Mouse (Mus musculus): ENCODE results near the gene Nefh.

The Nefh gene

DNA sequence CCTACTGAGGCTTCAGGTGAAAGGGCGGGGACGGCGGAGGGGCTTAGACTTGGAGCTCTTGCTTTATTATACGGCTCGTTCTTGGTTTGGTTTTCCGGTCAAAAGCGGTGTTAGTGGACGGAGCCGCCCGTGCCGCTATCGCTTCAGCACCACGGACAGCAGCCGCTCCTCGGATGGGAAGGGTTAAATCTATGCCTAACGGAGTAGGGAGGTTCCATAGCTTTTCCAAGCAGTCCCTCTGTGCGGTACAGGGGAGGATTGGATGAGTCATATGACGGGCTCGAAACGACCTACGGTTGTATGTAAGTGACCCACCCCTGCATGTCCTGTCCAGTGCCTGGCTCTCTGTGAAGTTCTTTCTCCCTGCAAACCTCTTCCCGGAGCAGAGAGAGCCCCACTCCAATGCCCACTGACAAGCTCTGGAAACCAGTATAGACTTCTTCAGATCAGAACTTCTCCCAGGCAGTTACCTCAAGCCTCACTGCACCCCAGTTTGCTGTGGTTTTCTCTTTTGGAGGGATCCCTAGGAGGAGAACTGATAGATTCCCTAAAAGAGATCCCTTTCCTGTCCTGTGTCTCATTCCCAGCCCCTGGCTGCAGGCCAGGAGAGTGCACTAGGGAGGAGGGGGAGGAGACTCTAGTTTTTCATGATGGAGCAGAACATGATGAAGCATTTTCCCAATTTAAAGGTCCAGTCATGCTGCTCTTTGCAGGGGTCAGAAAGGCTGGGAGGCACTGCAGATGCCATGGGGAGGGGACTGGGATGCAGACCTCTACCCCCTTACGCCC is 1.6 kb upstream of the Nefh start:
- peak; percentile 84 for DNase-seq

DNA sequence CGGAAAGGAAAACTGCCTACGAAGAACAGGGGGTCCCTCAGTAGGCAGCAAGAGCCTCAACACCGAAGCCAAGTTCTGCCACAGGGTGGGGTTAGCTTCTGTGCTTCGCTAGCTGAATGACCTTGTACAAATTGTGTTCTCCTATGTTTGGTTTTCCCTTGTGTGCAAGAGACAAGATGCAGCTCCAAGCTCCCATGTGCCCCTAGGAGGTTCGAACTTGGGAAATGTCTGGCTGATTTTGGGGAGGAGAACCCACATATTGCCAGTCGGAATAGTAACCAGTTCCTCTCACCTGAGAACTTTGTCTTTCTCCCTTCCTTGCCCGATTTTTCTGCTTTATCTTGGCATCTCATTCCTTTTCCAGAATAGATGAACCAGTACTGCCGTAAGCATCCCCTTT is 928 bp upstream of the Nefh start:
- no peak for DNase-seq

DNA sequence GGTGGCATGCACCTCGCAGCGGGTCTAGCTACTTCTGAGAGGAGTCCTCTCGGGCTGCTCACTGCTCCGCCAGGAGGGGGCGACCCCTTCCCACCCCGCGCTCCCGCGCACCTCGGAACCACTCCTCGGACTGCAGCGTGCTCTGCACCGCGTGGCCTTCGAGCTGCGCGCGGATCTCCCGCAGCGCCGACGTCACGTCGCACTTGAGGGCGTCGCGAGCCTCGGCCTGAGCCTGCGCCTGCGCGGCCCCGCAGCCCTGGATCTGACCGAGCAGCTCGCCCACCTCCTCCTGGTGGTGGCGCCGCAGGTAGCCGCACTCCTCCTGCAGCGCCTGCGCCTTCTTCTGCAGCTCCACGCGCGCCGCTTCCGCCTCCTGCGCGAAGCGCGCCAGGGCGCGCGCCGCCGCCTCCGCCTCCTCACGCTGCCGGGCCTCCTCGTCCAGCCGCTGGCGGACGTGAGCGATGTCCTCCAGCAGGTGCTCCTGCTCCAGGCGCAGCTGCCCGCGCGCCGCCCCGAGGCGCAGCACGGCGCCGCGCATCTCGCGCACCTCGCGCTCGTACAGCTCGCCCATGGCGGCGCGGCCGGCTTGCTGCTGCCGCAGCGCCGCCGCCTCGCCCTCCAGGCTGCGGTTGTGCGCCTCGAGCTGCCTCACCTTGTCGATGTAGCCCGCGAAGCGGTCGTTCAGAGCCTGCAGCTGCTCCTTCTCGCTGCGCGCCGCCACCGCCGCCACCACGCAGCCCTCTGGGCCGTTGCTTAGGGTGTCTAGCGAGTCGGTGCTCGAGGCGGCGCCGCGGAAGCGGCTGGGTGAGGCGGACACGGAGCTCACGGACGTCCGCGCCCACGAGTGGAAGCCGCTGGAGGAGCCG is 684 bp downstream of the Nefh start:
- DNase-seq, result peak; percentile 74

DNA sequence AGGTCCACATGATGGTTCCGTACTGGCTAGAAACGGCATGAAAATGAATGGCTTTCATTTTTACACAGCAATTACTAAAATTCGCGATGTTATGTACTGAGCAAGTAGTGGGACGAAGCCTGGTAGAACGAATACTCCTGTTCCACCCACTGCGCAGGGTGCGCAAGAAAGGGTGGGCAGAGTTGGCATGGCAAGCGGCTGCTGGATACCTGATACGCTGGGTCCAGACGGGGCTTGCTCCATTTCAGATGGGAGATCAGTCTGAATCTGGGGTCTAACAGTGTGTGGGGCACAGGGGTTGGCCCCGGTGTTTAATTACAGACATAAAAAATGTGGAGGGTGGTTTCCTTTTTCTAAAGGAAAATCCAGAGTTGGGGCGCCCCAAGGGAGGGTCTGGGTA is 1.3 kb downstream of the Nefh start:
- DNase-seq, result no peak

DNA sequence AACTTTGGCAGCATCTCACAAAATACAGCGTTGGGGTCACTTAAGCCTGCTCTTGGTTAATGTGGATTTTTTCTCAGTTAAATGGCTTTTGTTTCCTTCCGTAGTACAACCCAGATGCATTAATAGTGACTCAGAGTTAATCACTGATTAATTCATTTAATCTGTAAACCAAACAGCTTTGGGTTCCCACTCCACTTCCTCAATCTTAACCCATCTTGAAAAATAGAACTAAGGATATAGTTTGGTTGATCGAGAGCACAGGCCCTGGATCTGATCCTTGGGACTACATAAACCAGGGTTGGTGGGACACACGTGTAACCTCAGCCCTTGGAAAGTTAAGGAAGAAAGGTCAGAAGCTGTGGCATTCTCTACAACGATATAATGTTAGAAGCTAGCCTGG is 11.6 kb downstream of the Nefh start:
- no peak for DNase-seq

DNA sequence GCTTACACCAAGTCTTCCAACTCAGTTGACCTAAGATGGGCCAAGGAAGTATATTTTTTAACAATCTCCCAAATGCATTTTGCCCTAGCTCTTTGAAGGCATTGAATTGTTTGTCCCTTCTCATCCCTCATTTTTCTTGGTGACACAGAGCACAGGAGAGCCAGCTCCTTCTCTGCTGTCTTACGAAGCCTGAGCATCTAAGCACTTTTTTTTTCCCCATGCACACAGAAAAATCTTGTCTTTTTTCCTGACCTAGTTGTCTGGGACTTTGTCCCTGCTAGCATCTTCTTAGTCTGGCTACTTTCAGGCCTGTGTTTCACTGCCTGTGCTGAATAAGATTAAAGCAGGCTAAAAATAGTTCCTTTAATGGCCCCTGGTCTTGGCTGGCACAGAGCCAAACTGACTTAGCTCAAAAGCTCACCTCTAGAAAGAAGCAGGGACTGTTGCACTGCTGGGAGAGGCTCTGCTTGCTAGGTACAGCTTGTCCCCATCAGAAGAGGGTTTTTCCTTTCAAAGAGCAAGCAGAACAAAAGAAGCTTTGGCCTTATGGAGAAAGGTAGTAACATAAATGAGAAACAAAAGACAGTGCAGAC is 16.8 kb downstream of the Nefh start:
- peak; percentile 39 for DNase-seq

DNA sequence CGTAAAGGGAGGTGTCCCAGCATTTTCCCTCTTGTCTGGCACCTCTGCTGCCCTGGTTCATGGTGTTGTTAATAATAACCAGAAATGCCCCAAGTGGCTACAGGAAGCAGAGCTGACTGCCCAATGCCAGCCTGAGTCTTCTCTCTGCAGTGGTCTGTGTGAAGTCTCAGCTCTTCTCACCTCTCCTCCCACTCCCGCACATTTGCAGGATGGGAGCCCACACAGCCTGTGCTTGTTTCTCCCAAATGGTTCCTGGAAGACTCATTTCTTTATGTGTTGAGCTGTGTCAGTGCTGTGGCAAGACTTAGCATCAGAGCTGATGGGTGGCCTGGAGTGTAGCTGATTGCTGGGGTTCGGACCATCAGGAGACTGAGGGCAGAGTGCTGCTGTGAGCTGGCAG is 20.6 kb downstream of the Nefh start:
- DNase-seq, result no peak

DNA sequence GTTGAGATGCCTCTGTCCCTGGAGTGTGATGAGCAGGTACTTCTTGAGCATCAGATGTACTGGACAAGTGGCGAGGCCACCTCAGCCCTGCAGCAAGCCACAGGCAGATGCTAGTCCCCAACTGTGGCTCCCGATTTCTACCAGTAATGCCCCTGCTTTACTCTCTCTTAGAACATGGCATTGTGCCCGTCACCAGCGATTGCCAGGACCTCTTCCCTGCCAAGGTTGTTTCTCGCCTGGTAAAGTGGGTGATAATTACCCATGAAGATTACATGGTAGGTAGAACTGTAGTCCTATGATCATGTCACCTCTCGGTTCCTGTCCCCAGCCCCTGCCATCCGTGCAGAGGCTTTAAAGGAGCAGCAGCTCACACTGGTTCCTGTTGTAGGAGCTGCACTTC is 26.1 kb downstream of the Nefh start:
- no peak for DNase-seq

DNA sequence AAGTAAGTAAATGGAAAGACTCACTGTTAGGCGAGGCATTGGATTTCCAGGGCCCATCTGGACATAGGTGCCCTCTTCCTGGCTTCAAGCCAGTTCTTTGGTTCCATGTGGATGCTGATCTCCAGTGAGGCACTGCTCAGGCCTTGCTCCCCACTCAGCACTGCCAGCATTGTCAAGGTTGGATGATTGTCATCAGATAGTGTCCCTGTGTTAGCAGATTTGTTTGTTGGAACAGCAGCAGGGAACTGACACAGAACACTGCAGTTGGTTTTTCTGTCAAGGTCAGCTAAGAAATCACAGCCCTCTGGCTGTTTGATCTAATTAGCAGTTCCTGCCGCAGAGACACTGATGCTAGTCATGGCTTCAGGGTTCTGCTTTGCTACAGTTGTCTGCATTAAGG is 26.6 kb downstream of the Nefh start:
- DNase-seq, result no peak

DNA sequence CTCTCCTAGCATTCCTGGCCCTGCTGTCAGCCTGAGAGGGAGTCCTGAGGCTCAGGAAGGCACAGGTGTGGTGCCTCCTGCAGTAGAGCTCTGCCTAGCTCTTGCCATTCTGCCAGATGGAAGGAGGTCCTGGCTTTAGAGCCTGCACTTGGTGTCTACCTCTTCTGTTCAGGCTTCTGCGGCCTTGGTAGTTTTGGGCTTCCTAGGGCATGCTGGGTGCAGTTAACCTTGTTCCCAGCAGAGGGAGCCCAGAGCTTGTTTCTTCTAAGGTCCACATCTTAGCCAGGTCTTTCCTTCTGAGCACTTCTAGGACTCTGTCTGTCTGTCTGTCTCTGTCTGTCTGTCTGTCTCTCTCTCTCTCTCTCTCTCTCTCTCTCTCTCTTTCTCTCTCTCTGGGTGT is 31.8 kb downstream of the Nefh start:
- peak; percentile 70 for DNase-seq

DNA sequence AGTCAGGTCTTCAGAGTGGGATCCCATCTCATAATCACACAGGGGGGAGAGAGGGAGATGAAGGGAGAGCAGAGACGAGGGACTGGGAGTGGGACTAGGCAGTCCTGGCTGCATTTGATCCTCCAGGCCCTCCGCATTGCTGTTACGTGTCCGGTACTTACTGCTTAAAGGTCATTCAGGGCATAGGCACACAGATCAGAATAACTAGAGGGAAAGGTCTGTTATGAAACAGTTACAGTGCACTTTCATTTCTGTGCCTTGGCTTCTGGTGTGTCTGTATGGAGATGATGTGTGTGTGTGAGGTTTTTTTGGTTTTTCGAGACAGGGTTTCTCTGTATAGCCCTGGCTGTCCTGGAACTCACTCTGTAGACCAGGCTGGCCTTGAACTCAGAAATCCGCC is 41.6 kb downstream of the Nefh start:
- no peak for DNase-seq

DNA sequence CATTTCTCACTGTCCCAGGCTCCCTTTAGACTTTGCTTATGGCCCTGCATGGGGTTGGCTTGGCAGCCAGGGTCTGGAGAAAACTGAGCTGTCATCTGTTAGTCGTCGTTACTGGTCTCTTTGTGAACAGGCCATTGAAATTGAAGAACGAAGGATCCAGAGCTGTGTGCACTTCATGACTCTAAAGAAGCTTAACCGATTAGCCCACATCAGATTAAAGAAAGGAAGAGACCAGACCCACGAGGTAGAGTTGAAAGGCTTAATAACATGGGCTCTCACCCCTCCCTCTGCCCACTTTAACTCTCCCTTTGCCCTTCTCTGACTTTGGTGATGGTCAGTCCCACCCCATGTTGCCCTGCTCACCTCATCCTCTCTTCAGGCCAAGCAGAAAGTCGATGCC is 45.9 kb downstream of the Nefh start:
- no peak for DNase-seq

DNA sequence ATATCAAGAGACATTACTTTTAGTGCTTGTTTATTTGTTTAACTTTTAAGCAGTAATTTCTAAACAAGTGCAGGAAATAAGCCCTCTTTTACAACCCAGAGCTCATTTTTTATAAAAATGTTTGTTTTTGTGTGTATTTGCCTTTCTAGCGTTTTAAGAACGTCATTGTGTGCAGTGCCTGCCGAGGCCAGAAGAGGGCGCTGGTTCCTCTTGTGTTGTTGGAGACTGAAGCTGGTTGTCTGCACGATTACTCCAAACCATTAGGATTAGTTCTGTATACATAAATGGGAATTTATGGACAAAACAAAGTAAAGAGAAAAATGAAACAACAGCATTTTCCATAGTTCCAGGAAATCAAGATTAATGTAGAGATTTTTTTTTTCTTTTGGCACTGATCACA is 47.4 kb downstream of the Nefh start:
- DNase-seq, result peak; percentile 14

DNA sequence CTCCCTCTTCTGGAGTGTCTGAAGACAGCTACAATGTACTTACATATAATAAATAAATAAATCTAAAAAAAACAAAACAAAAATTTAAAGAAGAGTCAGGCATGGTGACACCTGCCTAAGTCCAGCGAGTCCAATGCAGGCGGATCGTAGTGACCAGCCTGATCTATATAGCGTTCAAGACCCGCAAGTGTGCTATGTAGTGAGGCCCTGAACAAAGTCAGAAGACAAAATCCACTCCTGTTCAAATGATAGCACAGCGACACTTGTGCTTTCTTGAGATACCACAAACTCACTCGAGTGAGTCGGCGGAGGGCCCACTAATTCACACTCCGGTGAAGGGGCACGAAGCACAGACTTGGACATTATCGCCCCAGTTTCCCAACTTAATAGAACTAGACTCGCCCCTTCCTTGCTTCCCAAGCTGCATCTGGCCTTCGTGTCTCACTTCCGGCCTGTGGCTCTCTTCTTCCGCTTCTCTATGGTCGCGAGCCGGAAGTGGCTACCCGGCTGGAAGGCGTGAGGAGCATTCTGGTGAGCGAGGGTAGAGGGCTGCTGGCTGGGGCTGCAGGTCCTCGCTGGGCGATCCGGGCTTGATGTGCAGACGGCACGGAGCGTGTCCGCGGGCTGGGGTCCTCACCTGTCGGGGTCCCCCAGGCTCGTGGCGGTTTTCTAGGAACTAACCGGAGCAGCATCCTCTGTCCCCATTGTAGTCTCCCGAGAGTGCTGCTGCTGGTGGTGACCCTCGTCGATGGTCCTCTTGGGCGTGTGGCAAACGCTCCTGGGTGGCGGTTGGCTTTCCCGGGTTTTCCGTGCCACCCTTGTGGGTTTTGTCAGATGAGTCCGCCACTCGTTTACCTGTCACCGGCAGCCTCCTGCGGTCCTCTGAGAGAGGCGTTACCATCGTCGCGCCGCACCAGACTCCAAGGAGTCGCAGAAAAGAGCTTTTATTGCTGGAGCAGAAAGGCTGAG is 52.7 kb downstream of the Nefh start, which contains the start of gene Thoc5:
Thoc5 (plus strand) TSS at position 473 of the 969 bp plus-strand sequence.
- peak; percentile 93 for DNase-seq

Data from embryo, embryonic 11 days (tissue).